Mouse (Mus musculus) heart, embryonic 12.5 days (tissue): ENCODE measurements around the gene Ndufs7. TPM values are rescaled to one million over a fixed set of nuclear protein-coding genes. Genes with fewer than 3 reads are reported as not detected.
A peak's percentile ranks its signal among the peaks of the same experiment; 100 is the strongest.

Source experiments
- ATAC-seq: fragments of 200-750 bp; cut with Nextera tagmentation; 2 replicates; pipeline ENCODE4 v1.8.0; 2017; ENCODE audit warnings: moderate TSS enrichment, moderate library complexity; ENCODE audit not compliant: insufficient number of reproducible peaks, low FRiP score
- H3K27ac ChIP-seq: fragments of 300-500 bp; sonication (generic); 2 replicates; pipeline ENCODE4 v1.5.1; 2016; ENCODE audit warnings: mild to moderate bottlenecking, moderate library complexity; ENCODE audit not compliant: poor library complexity, severe bottlenecking
- H3K27me3 ChIP-seq: fragments of 300-500 bp; sonication (generic); replicated peaks from 2 replicates; pipeline ENCODE4 v1.6.1; 2016; ENCODE audit warnings: mild to moderate bottlenecking, moderate library complexity
- H3K36me3 ChIP-seq: fragments of 300-500 bp; sonication (generic); 2 replicates; pipeline ENCODE4 v1.6.1; 2016; ENCODE audit warnings: mild to moderate bottlenecking, moderate library complexity
- H3K4me1 ChIP-seq: fragments of 300-500 bp; sonication (generic); replicated peaks from 2 replicates; pipeline ENCODE4 v1.6.1; 2016; ENCODE audit warnings: mild to moderate bottlenecking
- H3K4me2 ChIP-seq: fragments of 300-500 bp; sonication (generic); 2 replicates; pipeline ENCODE4 v1.6.1; 2016; ENCODE audit warnings: mild to moderate bottlenecking, moderate library complexity
- H3K4me3 ChIP-seq: fragments of 300-500 bp; sonication (generic); 2 replicates; pipeline ENCODE4 v1.5.1; 2016; ENCODE audit warnings: mild to moderate bottlenecking
- H3K9ac ChIP-seq: fragments of 300-500 bp; sonication (generic); 2 replicates; pipeline ENCODE4 v1.6.1; 2016; ENCODE audit warnings: mild to moderate bottlenecking, moderate library complexity
- H3K9me3 ChIP-seq: fragments of 300-500 bp; sonication (generic); replicated peaks from 2 replicates; pipeline ENCODE4 v1.6.1; 2016; ENCODE audit warnings: mild to moderate bottlenecking, moderate library complexity
- WGBS: fragments of 180-500 bp; shearing (Covaris S2); methylation state at CpG from one replicate; pipeline ENCODE4 v1.1.7; 2016; 5-methylcytosine and 5-hydroxymethylcytosine counted together
- microRNA-seq: library from miRNA; unstranded; fragments of <30 nt; microRNA quantifications from one replicate; pipeline ENCODE4, GENCODE M21; 2017
- polyA plus RNA-seq: library from polyadenylated mRNA; unstranded; fragments of >200 nt; fragmentation: Nextera tagmentation; extraction: Ambion mirVana; gene quantifications from 2 replicates; pipeline ENCODE4 v1.2.1, GENCODE M21; 2016

Ndufs7 gene
- polyA plus RNA-seq, 1 experiment from 2014 or later = 454 TPM

- H3K27me3 ChIP-seq = peaks cover 93% of the 10 kb centered on the region
- H3K4me1 ChIP-seq = peaks cover 13% of the 10 kb centered on the region
- H3K9me3 ChIP-seq = no peaks in the 10 kb centered on the region
- ATAC-seq = no peak
- no peak overlapping the region for H3K27ac ChIP-seq
- H3K36me3 ChIP-seq = no peaks in the 10 kb centered on the region
- H3K4me3 ChIP-seq = 0 out of 2 replicates have a peak overlapping the region, but pooled peaks have one; percentile 2
- 16% methylated on average over 12 of the region's 12 CpGs for WGBS
- H3K9ac ChIP-seq = no peak overlapping the region
- H3K4me2 ChIP-seq = peak overlapping the region; percentile 37; the same call in 1 of the 2 replicates
Observed at GRCm38 (mm10) chr10:80304458-80304857, 55.5 kb downstream of the Ndufs7 start.

- H3K4me3 ChIP-seq = 0 out of 2 replicates have a peak overlapping the region, but pooled peaks have one; percentile 2
Observed at GRCm38 (mm10) chr10:80304862-80305261, 55.9 kb downstream of the Ndufs7 start.

More at GRCm38 (mm10) chr10:80304862-80305261, 55.9 kb downstream of the Ndufs7 start:
- Histone ChIP-seq H3K27ac (no peak overlapping the region), H3K27me3 (peaks cover 91% of the 10 kb centered on the region), H3K9ac (no peak overlapping the region), H3K36me3 (no peaks in the 10 kb centered on the region), H3K9me3 (no peaks in the 10 kb centered on the region), H3K4me1 (peaks cover 13% of the 10 kb centered on the region), H3K4me2 (peak overlapping the region; percentile 37)
- 8% methylated on average over 25 of the region's 25 CpGs for WGBS
- ATAC-seq = 0 out of 2 replicates have a peak, but pooled peaks have one; percentile 33

Small RNAs within 50 kb of the gene (microRNA-seq; reads per million reads assigned to microRNA genes)
- 1.4 reads per million for gene Mir6911

Other genes starting within 250 kb of the Ndufs7 start
- gene Arhgap45, start 232.5 kb upstream of the Ndufs7 start, polyA plus RNA-seq = 7.5 and 8.5 TPM in 2 replicates
- gene Polr2e, start 209.3 kb upstream of the Ndufs7 start, polyA plus RNA-seq = 132 and 135 TPM in 2 replicates
- gene Gpx4, start 202.0 kb upstream of the Ndufs7 start, polyA plus RNA-seq = 677 and 717 TPM in 2 replicates
- gene Sbno2, start 143.6 kb upstream of the Ndufs7 start, polyA plus RNA-seq = 13.0 and 14.6 TPM in 2 replicates
- gene Stk11, start 133.3 kb upstream of the Ndufs7 start, polyA plus RNA-seq = 10.8 and 13.8 TPM in 2 replicates
- 827 and 861 TPM in 2 replicates for gene Atp5d, start 110.5 kb upstream of the Ndufs7 start, polyA plus RNA-seq
- 1.7 and 3.6 TPM in 2 replicates for gene Cbarp, start 108.3 kb upstream of the Ndufs7 start, polyA plus RNA-seq
- 25.9 and 28.9 TPM in 2 replicates for gene Midn, start 100.8 kb upstream of the Ndufs7 start, polyA plus RNA-seq
- gene Cirbp, start 83.1 kb upstream of the Ndufs7 start, polyA plus RNA-seq = 110 and 118 TPM in 2 replicates
- 10.4 and 11.7 TPM in 2 replicates for gene 1600002K03Rik, start 76.2 kb upstream of the Ndufs7 start, polyA plus RNA-seq
- 16.6 and 17.2 TPM in 2 replicates for gene Efna2, start 69.6 kb upstream of the Ndufs7 start, polyA plus RNA-seq
- 43.0 and 45.9 TPM in 2 replicates for gene Mum1, start 22.7 kb upstream of the Ndufs7 start, polyA plus RNA-seq
- 55.5 and 58.9 TPM in 2 replicates for gene Gamt, start 11.9 kb downstream of the Ndufs7 start, polyA plus RNA-seq
- gene Dazap1, start 12.4 kb downstream of the Ndufs7 start, polyA plus RNA-seq = 37.4 and 41.9 TPM in 2 replicates
- 577 and 591 TPM in 2 replicates for gene Rps15, start 43.3 kb downstream of the Ndufs7 start, polyA plus RNA-seq
- 0.89 and 1.4 TPM in 2 replicates for gene Apc2, start 46.9 kb downstream of the Ndufs7 start, polyA plus RNA-seq
- 32.7 and 32.8 TPM in 2 replicates for gene 2310011J03Rik, start 71.4 kb downstream of the Ndufs7 start, polyA plus RNA-seq
- gene Pcsk4, start 80.4 kb downstream of the Ndufs7 start, polyA plus RNA-seq = 1.0 and 1.5 TPM in 2 replicates
- gene Reep6, start 80.8 kb downstream of the Ndufs7 start, polyA plus RNA-seq = 3.1 and 3.7 TPM in 2 replicates
- gene Adamtsl5, start 99.3 kb downstream of the Ndufs7 start, polyA plus RNA-seq = 5.3 and 6.7 TPM in 2 replicates
- gene Plk5, start 107.3 kb downstream of the Ndufs7 start, polyA plus RNA-seq = not detected in 2 replicates
- 6.1 and 6.2 TPM in 2 replicates for gene Mex3d, start 138.5 kb downstream of the Ndufs7 start, polyA plus RNA-seq
- gene Mbd3, start 150.4 kb downstream of the Ndufs7 start, polyA plus RNA-seq = 176 and 181 TPM in 2 replicates
- 951 and 1,026 TPM in 2 replicates for gene Uqcr11, start 157.7 kb downstream of the Ndufs7 start, polyA plus RNA-seq
- 85.8 and 89.4 TPM in 2 replicates for gene Tcf3, start 184.5 kb downstream of the Ndufs7 start, polyA plus RNA-seq
- gene Onecut3, start 245.7 kb downstream of the Ndufs7 start, polyA plus RNA-seq = not detected in 2 replicates